Mouse (Mus musculus): ENCODE measurements around the gene Hddc3. TPM values are rescaled to one million over a fixed set of nuclear protein-coding genes. Genes with fewer than 3 reads are reported as not detected.

Gene Hddc3
- total and polyA plus RNA-seq, 3 experiments: 30.0 to 47.7 (median 39.9) TPM

- 77% methylated on average over 3 of the region's 3 CpGs for WGBS
- Histone ChIP-seq H3K79me2 (replicated peaks; ENCODE audit: control insufficient read depth, insufficient read depth, low read length) (no peaks in the 10 kb centered on the region), H3K9ac (ENCODE audit: low read depth, low read length) (no peak overlapping the region), H3K27ac (no peak overlapping the region), H3K27me3 (ENCODE audit: control insufficient read depth, insufficient read depth, low read length) (no peaks in the 10 kb centered on the region), H3K4me1 (ENCODE audit: control insufficient read depth, insufficient read depth, low read length) (peaks cover 9% of the 10 kb centered on the region), H3K36me3 (ENCODE audit: control insufficient read depth, insufficient read depth, low read length) (no peaks in the 10 kb centered on the region), H3K4me3 (no peak overlapping the region)
- no peak for DNase-seq
- TF ChIP-seq POLR2A (IDR thresholded peaks at IDR 0.05; ENCODE audit: insufficient read depth, low read depth, low read length) (no peak), EP300 (IDR thresholded peaks at IDR 0.05; ENCODE audit: insufficient read depth, low read depth, low read length) (no peak)
- intact Hi-C loops (cut with DNase I): no loop called here
Measured at GRCm38 (mm10) chr7:80372166-80372565, 29.3 kb downstream of the Hddc3 start.

DNA sequence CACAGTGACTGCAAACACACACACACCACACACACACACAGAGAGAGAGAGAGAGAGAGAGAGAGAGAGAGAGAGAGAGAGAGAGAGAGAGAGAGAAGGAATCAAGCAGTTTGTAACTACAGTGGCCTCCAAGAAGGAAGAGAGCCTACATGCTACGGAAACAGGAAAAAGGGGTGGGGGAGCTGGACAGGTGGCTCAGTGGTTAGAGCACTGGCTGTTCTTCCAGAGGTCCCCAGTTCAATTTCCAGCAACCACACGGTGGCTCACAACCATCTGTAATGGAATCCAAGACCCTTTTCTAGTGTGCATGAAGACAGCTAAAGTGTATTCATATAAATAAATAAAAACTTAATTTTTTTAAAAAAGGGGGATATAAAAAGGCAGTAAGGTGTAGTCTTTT lies 29.8 kb downstream of the Hddc3 start:
- Histone ChIP-seq H3K27ac (no peak overlapping the region), H3K9ac (ENCODE audit: low read depth, low read length) (no peak overlapping the region), H3K79me2 (replicated peaks; ENCODE audit: control insufficient read depth, insufficient read depth, low read length) (no peaks in the 10 kb centered on the region), H3K4me3 (no peak overlapping the region), H3K36me3 (ENCODE audit: control insufficient read depth, insufficient read depth, low read length) (no peaks in the 10 kb centered on the region), H3K4me1 (ENCODE audit: control insufficient read depth, insufficient read depth, low read length) (peaks cover 9% of the 10 kb centered on the region), H3K27me3 (ENCODE audit: control insufficient read depth, insufficient read depth, low read length) (no peaks in the 10 kb centered on the region)
- TF ChIP-seq EP300 (IDR thresholded peaks at IDR 0.05; ENCODE audit: insufficient read depth, low read depth, low read length) (no peak), CTCF (IDR thresholded peaks at IDR 0.05) (no peak), POLR2A (IDR thresholded peaks at IDR 0.05; ENCODE audit: insufficient read depth, low read depth, low read length) (no peak)
- WGBS: 52% methylated on average over 2 of the region's 2 CpGs
- intact Hi-C loops (cut with DNase I): no loop called here
- DNase-seq: no peak

GRCm38 (mm10) chr7:80373352-80373751 lies 30.4 kb downstream of the Hddc3 start:
- Histone ChIP-seq H3K79me2 (replicated peaks; ENCODE audit: control insufficient read depth, insufficient read depth, low read length) (no peaks in the 10 kb centered on the region), H3K36me3 (ENCODE audit: control insufficient read depth, insufficient read depth, low read length) (no peaks in the 10 kb centered on the region), H3K27ac (no peak overlapping the region), H3K4me1 (ENCODE audit: control insufficient read depth, insufficient read depth, low read length) (peaks cover 9% of the 10 kb centered on the region), H3K4me3 (no peak overlapping the region), H3K27me3 (ENCODE audit: control insufficient read depth, insufficient read depth, low read length) (no peaks in the 10 kb centered on the region), H3K9ac (ENCODE audit: low read depth, low read length) (no peak overlapping the region)
- DNase-seq: no peak
- no peak for TF ChIP-seq CTCF (IDR thresholded peaks at IDR 0.05)
- no peak for TF ChIP-seq EP300 (IDR thresholded peaks at IDR 0.05; ENCODE audit: insufficient read depth, low read depth, low read length)
- no peak for TF ChIP-seq POLR2A (IDR thresholded peaks at IDR 0.05; ENCODE audit: insufficient read depth, low read depth, low read length)
- WGBS: 77% methylated on average over 4 of the region's 4 CpGs
- intact Hi-C loops (cut with DNase I): no loop called here

- Histone ChIP-seq H3K4me3 (no peak overlapping the region), H3K27ac (no peak overlapping the region), H3K36me3 (ENCODE audit: control insufficient read depth, insufficient read depth, low read length) (no peaks in the 10 kb centered on the region), H3K4me1 (ENCODE audit: control insufficient read depth, insufficient read depth, low read length) (peaks cover 7% of the 10 kb centered on the region), H3K79me2 (replicated peaks; ENCODE audit: control insufficient read depth, insufficient read depth, low read length) (no peaks in the 10 kb centered on the region), H3K27me3 (ENCODE audit: control insufficient read depth, insufficient read depth, low read length) (no peaks in the 10 kb centered on the region), H3K9ac (ENCODE audit: low read depth, low read length) (no peak overlapping the region)
- DNase-seq: no peak
- 86% methylated on average over 12 of the region's 12 CpGs for WGBS
- TF ChIP-seq POLR2A (IDR thresholded peaks at IDR 0.05; ENCODE audit: insufficient read depth, low read depth, low read length) (no peak), EP300 (IDR thresholded peaks at IDR 0.05; ENCODE audit: insufficient read depth, low read depth, low read length) (no peak), CTCF (IDR thresholded peaks at IDR 0.05) (no peak)
- intact Hi-C loops (cut with DNase I): no loop called here
Measured at GRCm38 (mm10) chr7:80373850-80374249, 30.9 kb downstream of the Hddc3 start.

- Histone ChIP-seq H3K27me3 (ENCODE audit: control insufficient read depth, insufficient read depth, low read length) (no peaks in the 10 kb centered on the region), H3K4me3 (no peak overlapping the region), H3K79me2 (replicated peaks; ENCODE audit: control insufficient read depth, insufficient read depth, low read length) (no peaks in the 10 kb centered on the region), H3K27ac (no peak overlapping the region), H3K9ac (ENCODE audit: low read depth, low read length) (no peak overlapping the region), H3K36me3 (ENCODE audit: control insufficient read depth, insufficient read depth, low read length) (no peaks in the 10 kb centered on the region), H3K4me1 (ENCODE audit: control insufficient read depth, insufficient read depth, low read length) (peaks cover 3% of the 10 kb centered on the region)
- no peak for DNase-seq
- TF ChIP-seq CTCF (IDR thresholded peaks at IDR 0.05) (no peak), POLR2A (IDR thresholded peaks at IDR 0.05; ENCODE audit: insufficient read depth, low read depth, low read length) (no peak), EP300 (IDR thresholded peaks at IDR 0.05; ENCODE audit: insufficient read depth, low read depth, low read length) (no peak)
- intact Hi-C loops (cut with DNase I): no loop called here
- WGBS: 59% methylated on average over 3 of the region's 3 CpGs
Measured at GRCm38 (mm10) chr7:80374280-80374679, 31.4 kb downstream of the Hddc3 start.

DNA sequence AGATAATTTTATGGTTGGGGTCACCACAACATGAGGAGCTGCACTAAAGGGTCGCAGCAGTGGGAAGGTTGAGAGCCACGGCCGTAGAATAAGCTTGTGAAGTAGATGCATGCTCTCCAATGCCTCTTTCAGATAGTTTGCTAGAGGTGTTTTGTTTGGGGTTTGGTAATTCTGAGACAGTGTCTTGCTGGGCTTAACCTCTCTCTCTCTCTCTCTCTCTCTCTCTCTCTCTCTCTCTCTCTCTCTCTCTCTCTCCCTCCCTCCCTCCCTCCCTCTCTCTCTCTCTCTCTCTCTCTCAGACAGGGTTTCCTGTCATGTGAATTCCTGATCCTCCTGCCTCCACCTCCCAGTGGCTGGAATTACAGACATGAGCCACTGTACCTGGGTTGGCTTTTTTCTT lies 31.8 kb downstream of the Hddc3 start:
- no peak for DNase-seq
- Histone ChIP-seq H3K27me3 (ENCODE audit: control insufficient read depth, insufficient read depth, low read length) (no peaks in the 10 kb centered on the region), H3K79me2 (replicated peaks; ENCODE audit: control insufficient read depth, insufficient read depth, low read length) (no peaks in the 10 kb centered on the region), H3K4me1 (ENCODE audit: control insufficient read depth, insufficient read depth, low read length) (no peaks in the 10 kb centered on the region; the same call in 1 of the 2 replicates), H3K36me3 (ENCODE audit: control insufficient read depth, insufficient read depth, low read length) (no peaks in the 10 kb centered on the region), H3K27ac (no peak overlapping the region), H3K4me3 (no peak overlapping the region), H3K9ac (ENCODE audit: low read depth, low read length) (no peak overlapping the region)
- TF ChIP-seq EP300 (IDR thresholded peaks at IDR 0.05; ENCODE audit: insufficient read depth, low read depth, low read length): no peak
- no peak for TF ChIP-seq POLR2A (IDR thresholded peaks at IDR 0.05; ENCODE audit: insufficient read depth, low read depth, low read length)
- no peak for TF ChIP-seq CTCF (IDR thresholded peaks at IDR 0.05)
- intact Hi-C loops (cut with DNase I): loop anchor here (5.0 kb wide), 1 partner anchor 232 kb away; no protein-coding TSS in a partner anchor
- 93% methylated on average over 3 of the region's 3 CpGs for WGBS

Measured in heart, adult 2 months (tissue).